Mouse (Mus musculus) kidney, embryonic 16.5 days (tissue): ENCODE results near the gene Nob1. TPM values are rescaled to one million over a fixed set of nuclear protein-coding genes. Genes with fewer than 3 reads are reported as not detected.

Source experiments
- ATAC-seq: fragments of 200-750 bp; cut with Nextera tagmentation; 2 replicates; pipeline ENCODE4 v1.8.0; 2017; ENCODE audit warnings: moderate TSS enrichment; ENCODE audit not compliant: low FRiP score, low TSS enrichment
- H3K27ac ChIP-seq: fragments of 300-500 bp; sonication (generic); 2 replicates; pipeline ENCODE4 v1.5.1; 2014; ENCODE audit warnings: low read length
- H3K27me3 ChIP-seq: fragments of 300-500 bp; sonication (generic); 2 replicates; pipeline ENCODE4 v1.6.1; 2014; ENCODE audit warnings: low read length, control low read depth, mixed read lengths; ENCODE audit not compliant: insufficient read depth
- H3K36me3 ChIP-seq: fragments of 300-500 bp; sonication (generic); 2 replicates; pipeline ENCODE4 v1.6.1; 2014; ENCODE audit warnings: low read length, control low read depth, mixed read lengths; ENCODE audit not compliant: insufficient read depth
- H3K4me1 ChIP-seq: fragments of 300-500 bp; sonication (generic); 2 replicates; pipeline ENCODE4 v1.6.1; 2014; ENCODE audit warnings: low read length, control low read depth, mixed read lengths; ENCODE audit not compliant: insufficient read depth
- H3K4me2 ChIP-seq: fragments of 300-500 bp; sonication (generic); replicated peaks from 2 replicates; pipeline ENCODE4 v1.6.1; 2014; ENCODE audit warnings: low read depth, low read length
- H3K4me3 ChIP-seq: fragments of 300-500 bp; sonication (generic); 2 replicates; pipeline ENCODE4 v1.5.1; 2014; ENCODE audit warnings: mild to moderate bottlenecking, low read length
- H3K9ac ChIP-seq: fragments of 300-500 bp; sonication (generic); replicated peaks from 2 replicates; pipeline ENCODE4 v1.6.1; 2014; ENCODE audit warnings: low read length
- H3K9me3 ChIP-seq: fragments of 300-500 bp; sonication (generic); 2 replicates; pipeline ENCODE4 v1.6.1; 2016; ENCODE audit warnings: low read length, control low read depth
- WGBS: fragments of 180-500 bp; shearing (Covaris S2); extraction: QIAGEN DNeasy Blood & Tissue Kit; methylation state at CpG from one replicate; pipeline ENCODE4 v1.1.7; 2014; 5-methylcytosine and 5-hydroxymethylcytosine counted together
- polyA plus RNA-seq: library from polyadenylated mRNA; unstranded; fragments of >200 nt; fragmentation: Nextera tagmentation; extraction: Ambion mirVana; gene quantifications from 2 replicates; pipeline ENCODE4 v1.2.1, GENCODE M21; 2015

The Nob1 gene
- polyA plus RNA-seq, 1 experiment from 2014 or later = 88.5 TPM

GRCm38 (mm10) chr8:107413881-107414280, 11.0 kb downstream of the Nob1 start:
- WGBS = 92% methylated on average over 10 of the region's 10 CpGs
- no peaks in the 10 kb centered on the region for H3K9me3 ChIP-seq

DNA sequence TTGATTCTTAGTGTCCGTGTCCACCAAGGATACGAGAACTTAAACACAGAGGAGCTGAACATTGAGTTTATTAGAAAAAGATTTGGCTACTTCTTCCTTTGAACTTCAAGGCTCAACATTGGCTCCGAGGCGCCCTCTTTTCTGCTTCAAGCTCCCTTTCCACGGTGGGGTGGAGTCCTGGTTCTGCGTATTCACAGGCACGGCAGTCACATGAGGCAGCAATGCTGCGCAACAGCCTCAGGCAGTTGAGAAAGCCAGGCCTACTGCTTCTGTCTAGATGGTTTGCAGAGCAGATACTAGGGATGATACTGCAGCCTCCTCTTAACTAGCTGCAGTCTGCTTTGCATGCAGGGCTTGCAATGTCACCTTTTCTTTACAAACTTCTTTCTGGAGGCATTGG, 12.3 kb downstream of the Nob1 start:
- Histone ChIP-seq H3K4me3 (no peak overlapping the region), H3K9me3 (no peaks in the 10 kb centered on the region), H3K27ac (no peak overlapping the region), H3K4me1 (no peaks in the 10 kb centered on the region), H3K4me2 (no peak overlapping the region), H3K9ac (no peak overlapping the region), H3K27me3 (no peaks in the 10 kb centered on the region), H3K36me3 (peaks cover 77% of the 10 kb centered on the region)
- no peak for ATAC-seq
- 91% methylated on average over 8 of the region's 8 CpGs for WGBS

More at GRCm38 (mm10) chr8:107413881-107414280, 11.0 kb downstream of the Nob1 start:
- H3K4me1 ChIP-seq = no peaks in the 10 kb centered on the region
- ATAC-seq = no peak
- no peaks in the 10 kb centered on the region for H3K27me3 ChIP-seq
- H3K4me2 ChIP-seq = no peak overlapping the region
- no peak overlapping the region for H3K27ac ChIP-seq
- H3K36me3 ChIP-seq = peaks cover 83% of the 10 kb centered on the region
- H3K9ac ChIP-seq = no peak overlapping the region
- no peak overlapping the region for H3K4me3 ChIP-seq

DNA sequence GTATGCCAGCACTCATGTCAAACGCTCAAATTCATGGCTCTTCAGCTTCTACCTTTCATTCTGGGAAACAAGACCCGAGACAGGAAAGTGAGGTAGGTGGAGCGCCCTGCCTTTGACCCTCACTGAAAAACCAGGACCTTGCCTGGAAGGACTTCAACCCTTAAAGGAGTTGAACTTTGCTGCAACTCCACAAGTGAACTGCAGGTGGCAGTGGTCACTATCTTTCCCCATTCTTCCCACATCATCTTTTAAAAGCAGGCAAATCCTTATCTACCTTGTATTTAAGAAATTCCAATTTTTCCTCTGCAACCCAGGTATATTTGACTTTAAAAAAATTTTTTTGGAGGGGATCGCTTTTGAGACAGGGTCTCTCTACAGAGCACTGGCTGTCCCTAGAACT, 13.5 kb downstream of the Nob1 start:
- Histone ChIP-seq H3K36me3 (peaks cover 69% of the 10 kb centered on the region), H3K9me3 (no peaks in the 10 kb centered on the region), H3K27me3 (no peaks in the 10 kb centered on the region), H3K4me3 (no peak overlapping the region), H3K4me1 (no peaks in the 10 kb centered on the region), H3K27ac (no peak overlapping the region), H3K9ac (no peak overlapping the region), H3K4me2 (no peak overlapping the region)
- 69% methylated on average over 4 of the region's 4 CpGs for WGBS
- ATAC-seq = no peak

GRCm38 (mm10) chr8:107405935-107406334, 18.9 kb downstream of the Nob1 start:
- H3K4me1 ChIP-seq = peaks cover 18% of the 10 kb centered on the region; the same call in 1 of the 2 replicates
- no peaks in the 10 kb centered on the region for H3K9me3 ChIP-seq
- ATAC-seq = no peak
- no peak overlapping the region for H3K4me2 ChIP-seq
- H3K36me3 ChIP-seq = peaks cover 24% of the 10 kb centered on the region
- H3K9ac ChIP-seq = no peak overlapping the region
- H3K4me3 ChIP-seq = no peak overlapping the region
- no peaks in the 10 kb centered on the region for H3K27me3 ChIP-seq
- H3K27ac ChIP-seq = no peak overlapping the region
- WGBS = 59% methylated on average over 3 of the region's 3 CpGs

GRCm38 (mm10) chr8:107404057-107404456, 20.8 kb downstream of the Nob1 start:
- Histone ChIP-seq H3K27ac (no peak overlapping the region), H3K9ac (no peak overlapping the region), H3K9me3 (no peaks in the 10 kb centered on the region), H3K4me3 (no peak overlapping the region), H3K36me3 (peaks cover 6% of the 10 kb centered on the region; the same call in 1 of the 2 replicates), H3K27me3 (no peaks in the 10 kb centered on the region), H3K4me2 (no peak overlapping the region), H3K4me1 (peaks cover 18% of the 10 kb centered on the region; the same call in 1 of the 2 replicates)
- WGBS = 85% methylated on average over 4 of the region's 4 CpGs
- no peak for ATAC-seq

GRCm38 (mm10) chr8:107403038-107403781, 21.6 kb downstream of the Nob1 start, which contains the start of gene Nqo1:
TSS of gene Nqo1 (minus strand) at chr8:107403206.
- peaks cover 2% of the 10 kb centered on the region; the same call in 1 of the 2 replicates for H3K36me3 ChIP-seq
- WGBS = 8% methylated on average over 22 of the region's 22 CpGs
- peak; percentile 97 for ATAC-seq
- peaks cover 18% of the 10 kb centered on the region; the same call in 1 of the 2 replicates for H3K4me1 ChIP-seq
- no peak within 1 kb of the TSS for H3K27ac ChIP-seq
- no peaks in the 10 kb centered on the region for H3K9me3 ChIP-seq
- H3K4me2 ChIP-seq = peak within 1 kb of the TSS; percentile 59
- H3K4me3 ChIP-seq = peak within 1 kb of the TSS; percentile 48
- H3K9ac ChIP-seq = peak within 1 kb of the TSS; percentile 50
- H3K27me3 ChIP-seq = no peaks in the 10 kb centered on the region

DNA sequence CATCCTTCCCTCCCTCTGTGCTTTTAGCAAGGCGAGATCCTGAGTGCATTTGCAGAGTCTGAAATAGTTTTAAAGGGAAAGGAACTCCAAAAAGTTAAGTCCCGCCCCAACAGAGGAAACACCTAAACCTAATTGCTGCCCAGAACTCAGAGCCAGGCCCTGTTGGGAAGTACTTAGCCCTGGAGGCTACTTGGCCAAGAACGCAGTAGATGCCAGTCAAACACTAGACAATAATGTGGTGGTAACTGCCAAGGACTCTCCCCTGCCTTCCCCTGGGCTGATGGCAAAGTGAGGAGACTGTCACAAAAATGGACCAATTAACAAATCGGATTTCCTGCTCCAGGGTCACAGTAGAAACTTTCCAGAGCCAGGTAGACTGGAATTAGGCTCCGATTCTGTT, 23.0 kb downstream of the Nob1 start:
- ATAC-seq = no peak
- 81% methylated on average over 5 of the region's 5 CpGs for WGBS
- Histone ChIP-seq H3K27me3 (no peaks in the 10 kb centered on the region), H3K4me2 (no peak overlapping the region), H3K9me3 (no peaks in the 10 kb centered on the region), H3K9ac (no peak overlapping the region), H3K27ac (no peak overlapping the region), H3K4me1 (peaks cover 25% of the 10 kb centered on the region), H3K36me3 (no peaks in the 10 kb centered on the region), H3K4me3 (no peak overlapping the region)

- no peak overlapping the region for H3K4me2 ChIP-seq
- H3K27ac ChIP-seq = no peak overlapping the region
- H3K36me3 ChIP-seq = no peaks in the 10 kb centered on the region
- H3K9me3 ChIP-seq = no peaks in the 10 kb centered on the region
- no peak overlapping the region for H3K4me3 ChIP-seq
- H3K27me3 ChIP-seq = no peaks in the 10 kb centered on the region
- ATAC-seq = no peak
- H3K9ac ChIP-seq = no peak overlapping the region
- 23% methylated on average over 9 of the region's 9 CpGs for WGBS
- peaks cover 25% of the 10 kb centered on the region for H3K4me1 ChIP-seq
These were observed 25.4 kb downstream of the Nob1 start for GRCm38 (mm10) chr8:107399495-107399894.

DNA sequence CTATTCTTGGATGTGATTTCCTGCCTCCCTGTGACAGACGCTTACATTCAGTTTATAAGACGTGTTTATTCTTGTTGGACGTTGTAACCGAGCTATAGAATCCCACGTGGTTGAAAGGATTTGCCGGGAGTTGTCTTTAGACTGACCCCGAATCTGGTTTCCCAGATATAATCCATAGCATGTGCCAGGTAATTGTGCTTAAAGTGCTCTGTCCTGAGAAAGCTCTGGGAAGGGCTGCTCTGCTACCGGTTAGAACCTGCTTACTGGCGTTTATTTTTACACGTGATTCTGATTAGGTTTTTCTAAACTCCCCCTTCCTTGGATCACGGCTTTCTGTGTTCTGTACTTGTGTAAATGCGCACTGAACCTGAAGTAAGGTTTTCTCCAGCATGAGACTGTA, 27.2 kb downstream of the Nob1 start:
- no peaks in the 10 kb centered on the region for H3K27me3 ChIP-seq
- H3K4me2 ChIP-seq = no peak overlapping the region
- H3K36me3 ChIP-seq = no peaks in the 10 kb centered on the region
- no peak for ATAC-seq
- H3K4me1 ChIP-seq = peaks cover 13% of the 10 kb centered on the region
- no peak overlapping the region for H3K4me3 ChIP-seq
- WGBS = 43% methylated on average over 12 of the region's 12 CpGs
- no peak overlapping the region for H3K27ac ChIP-seq
- no peaks in the 10 kb centered on the region for H3K9me3 ChIP-seq
- no peak overlapping the region for H3K9ac ChIP-seq

DNA sequence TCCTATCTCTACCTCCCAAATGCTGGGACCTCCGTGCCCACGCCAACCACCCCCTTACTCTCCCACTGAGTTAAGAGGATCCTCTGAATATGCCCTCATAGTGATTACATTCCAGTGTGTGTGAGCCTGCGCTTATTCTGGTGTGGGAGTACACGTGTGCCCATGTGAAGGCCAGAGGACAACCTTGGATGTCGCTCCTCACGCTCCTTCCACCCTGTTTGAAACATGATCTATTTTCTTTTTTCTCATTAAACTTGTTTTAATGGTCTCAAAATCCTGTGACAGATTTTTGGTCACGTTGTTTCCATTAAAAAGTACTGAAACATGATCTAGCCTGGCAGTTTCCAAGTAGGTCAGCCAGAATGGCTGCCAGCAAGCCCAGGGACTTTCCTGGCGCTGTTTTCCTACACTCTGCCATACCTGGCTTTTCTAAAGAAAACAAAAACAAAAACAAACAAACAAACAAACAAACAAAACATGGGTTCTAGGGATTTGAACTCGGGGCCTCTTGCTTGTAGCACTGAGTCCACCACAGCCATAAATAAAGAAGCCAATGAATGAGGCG, 28.7 kb downstream of the Nob1 start:
- Histone ChIP-seq H3K4me2 (no peak overlapping the region), H3K4me3 (no peak overlapping the region), H3K4me1 (peaks cover 7% of the 10 kb centered on the region), H3K27ac (no peak overlapping the region), H3K9me3 (no peaks in the 10 kb centered on the region), H3K36me3 (no peaks in the 10 kb centered on the region), H3K9ac (no peak overlapping the region), H3K27me3 (no peaks in the 10 kb centered on the region)
- no peak for ATAC-seq
- 65% methylated on average over 10 of the region's 10 CpGs for WGBS
